Mouse (Mus musculus): ENCODE data around the gene Gm20708. TPM values are rescaled to one million over a fixed set of nuclear protein-coding genes. Genes with fewer than 3 reads are reported as not detected.
"Not testable (repeated sequence)": the region's sequence is repeated elsewhere in the genome, so short reads cannot be mapped to it uniquely, and the experiment has no call there.

The Gm20708 gene
- polyA plus RNA-seq, 1 experiment from 2014 or later: 0.13 TPM

DNA sequence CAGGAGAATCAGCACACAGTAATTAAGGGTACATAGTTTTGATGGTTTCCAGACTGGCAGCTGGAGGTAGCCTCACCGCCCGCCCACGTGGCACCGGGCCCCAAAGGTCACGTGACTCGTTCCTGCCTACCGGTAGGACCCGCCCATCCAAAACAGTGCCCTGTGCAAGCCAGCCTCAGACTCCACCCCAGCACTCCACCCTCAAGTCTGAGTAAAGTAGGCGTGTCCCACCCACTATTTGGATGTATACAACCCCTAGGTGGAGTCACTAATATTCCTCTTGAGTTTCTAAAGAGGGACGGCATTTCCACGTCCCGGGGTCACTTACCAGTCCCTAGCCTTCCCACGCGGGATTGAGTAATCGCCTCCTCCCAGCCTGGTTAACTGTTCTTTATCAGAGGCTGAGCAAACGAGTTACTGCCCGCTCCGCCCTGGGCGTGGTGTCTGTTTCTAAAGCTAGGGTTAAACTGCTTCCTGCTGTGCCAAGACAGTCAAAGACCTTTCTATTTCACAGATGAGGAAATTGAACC, 28.8 kb upstream of the Gm20708 start:
- DNase-seq (ENCODE audit: low spot score): peak; percentile 96

GRCm38 (mm10) chr11:117781199-117781821, 28.2 kb upstream of the Gm20708 start:
- DNase-seq (ENCODE audit: low spot score): peak; percentile 93

- DNase-seq (ENCODE audit: low spot score): peak; percentile 93
Observed at GRCm38 (mm10) chr11:117781993-117782704, 27.3 kb upstream of the Gm20708 start, which contains the start of the genes Tmc8 and Tmc6. Gene Tmc8 (plus strand): TSS chr11:117782076. Gene Tmc6 (minus strand): TSS chr11:117782198.

- DNase-seq (ENCODE audit: low spot score): no peak
Observed at GRCm38 (mm10) chr11:117782705-117783034, 26.8 kb upstream of the Gm20708 start.

DNA sequence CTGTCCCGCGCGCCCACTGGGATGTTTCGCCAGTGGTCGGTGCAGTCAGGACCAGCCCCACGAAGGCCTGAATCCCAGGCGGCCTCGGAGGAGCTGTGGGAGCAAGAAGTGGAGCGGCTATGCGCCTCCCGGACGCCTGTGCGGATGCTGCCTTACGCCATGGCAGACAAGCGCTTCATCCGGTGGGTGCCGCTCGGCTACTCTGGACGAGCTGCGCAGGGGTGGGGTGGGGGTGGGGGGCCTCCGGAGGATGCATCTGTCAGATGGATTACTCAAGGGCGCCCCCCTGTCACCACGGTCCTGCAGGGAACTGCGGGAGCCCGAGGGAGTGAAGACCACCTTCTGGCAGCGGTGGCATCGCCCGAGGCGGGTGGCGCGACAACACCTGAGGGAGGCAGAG, 26.4 kb upstream of the Gm20708 start:
- peak; percentile 94 for DNase-seq (ENCODE audit: low spot score)

GRCm38 (mm10) chr11:117783683-117784309, 25.7 kb upstream of the Gm20708 start:
- no peak for DNase-seq (ENCODE audit: low spot score)

DNA sequence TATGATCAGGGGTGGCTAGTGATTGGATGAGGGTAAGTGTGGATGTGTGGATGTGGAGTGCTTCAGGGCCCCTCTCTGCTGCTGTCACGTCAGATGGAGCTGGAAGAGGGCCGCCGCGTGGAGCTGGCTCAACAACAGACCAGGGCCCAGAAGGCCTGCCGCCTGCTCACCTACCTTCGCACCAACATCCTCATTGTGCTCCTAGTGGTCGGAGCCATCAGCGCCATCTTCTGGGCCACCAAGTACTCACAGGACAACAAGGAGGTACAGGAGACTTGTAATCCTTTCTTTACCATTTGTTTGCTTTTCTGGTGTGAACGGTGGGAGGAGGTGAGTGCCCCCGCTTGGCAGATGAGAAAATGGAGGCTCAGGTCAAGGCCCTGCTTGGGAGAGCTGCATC, 23.2 kb upstream of the Gm20708 start:
- DNase-seq (ENCODE audit: low spot score): peak; percentile 72

DNA sequence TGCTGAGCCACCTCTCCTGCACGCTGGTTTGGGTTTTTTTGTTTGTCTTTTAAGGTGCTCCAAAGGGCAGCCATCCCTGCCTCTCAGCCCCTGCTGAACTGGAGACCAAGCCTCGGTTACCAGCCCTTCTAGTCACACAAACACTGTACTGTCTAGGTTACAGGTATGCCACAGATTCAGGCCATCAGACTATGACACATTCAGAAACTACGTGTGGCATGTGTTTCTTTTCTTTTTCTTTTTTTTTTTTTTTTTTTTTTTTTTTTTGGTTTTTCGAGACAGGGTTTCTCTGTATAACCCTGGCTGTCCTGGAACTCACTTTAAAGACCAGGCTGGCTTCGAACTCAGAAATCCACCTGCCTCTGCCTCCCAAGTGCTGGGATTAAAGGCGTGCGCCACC, 21.0 kb upstream of the Gm20708 start:
- not testable (repeated sequence) for DNase-seq (ENCODE audit: low spot score)

DNA sequence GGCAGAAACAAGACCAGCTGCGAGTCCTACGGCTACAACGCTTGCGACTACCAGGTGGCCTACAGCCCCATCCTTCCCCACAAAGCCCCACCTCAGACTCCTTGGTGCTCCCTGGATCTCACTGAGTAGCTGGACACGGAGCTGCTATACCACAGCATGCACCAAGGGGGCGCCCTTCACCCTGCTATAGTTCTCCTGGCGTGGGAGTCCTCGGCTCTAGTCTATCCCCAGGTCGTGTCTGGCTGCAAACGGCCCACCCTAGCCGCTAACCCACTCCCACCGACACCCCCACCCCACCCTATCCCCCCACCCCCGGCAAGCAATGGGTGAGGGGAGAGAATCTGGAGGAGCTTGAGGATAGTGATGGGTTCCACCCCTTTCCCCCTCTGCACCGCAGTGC, 19.2 kb upstream of the Gm20708 start:
- peak; percentile 70 for DNase-seq (ENCODE audit: low spot score)

GRCm38 (mm10) chr11:117790703-117791440, 18.6 kb upstream of the Gm20708 start:
- DNase-seq (ENCODE audit: low spot score): no peak

DNA sequence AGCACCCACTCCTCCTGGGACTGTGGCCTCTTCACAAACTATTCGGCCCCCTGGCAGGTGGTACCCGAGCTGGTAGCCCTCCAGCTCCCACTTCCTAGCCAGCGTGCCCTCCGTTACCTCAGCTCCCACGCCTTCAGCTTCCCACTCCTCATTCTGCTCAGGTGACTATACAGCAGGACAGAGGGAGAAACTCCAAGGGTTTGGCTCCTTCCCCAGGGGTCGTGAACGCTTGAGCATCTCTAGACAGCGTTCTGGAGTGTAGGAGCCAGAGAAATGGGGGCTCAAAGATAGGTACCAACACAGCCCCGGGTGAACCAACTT, 18.1 kb upstream of the Gm20708 start:
- DNase-seq (ENCODE audit: low spot score): no peak

- DNase-seq (ENCODE audit: low spot score): peak; percentile 62
Observed at GRCm38 (mm10) chr11:117792281-117792888, 17.1 kb upstream of the Gm20708 start.

- peak; percentile 72 for DNase-seq (ENCODE audit: low spot score)
Observed at GRCm38 (mm10) chr11:117794035-117794551, 15.4 kb upstream of the Gm20708 start.

GRCm38 (mm10) chr11:117796954-117797353, 12.5 kb upstream of the Gm20708 start:
- DNase-seq (ENCODE audit: low spot score): peak; percentile 31

GRCm38 (mm10) chr11:117797511-117798159, 11.8 kb upstream of the Gm20708 start, which contains the start of gene 6030468B19Rik:
Gene 6030468B19Rik (plus strand): TSS chr11:117797660.
- DNase-seq (ENCODE audit: low spot score): peak; percentile 39

GRCm38 (mm10) chr11:117798160-117798541, 11.3 kb upstream of the Gm20708 start:
- DNase-seq (ENCODE audit: low spot score): peak; percentile 47

- no peak for DNase-seq (ENCODE audit: low spot score)
Observed at GRCm38 (mm10) chr11:117799174-117799573, 10.3 kb upstream of the Gm20708 start.

DNA sequence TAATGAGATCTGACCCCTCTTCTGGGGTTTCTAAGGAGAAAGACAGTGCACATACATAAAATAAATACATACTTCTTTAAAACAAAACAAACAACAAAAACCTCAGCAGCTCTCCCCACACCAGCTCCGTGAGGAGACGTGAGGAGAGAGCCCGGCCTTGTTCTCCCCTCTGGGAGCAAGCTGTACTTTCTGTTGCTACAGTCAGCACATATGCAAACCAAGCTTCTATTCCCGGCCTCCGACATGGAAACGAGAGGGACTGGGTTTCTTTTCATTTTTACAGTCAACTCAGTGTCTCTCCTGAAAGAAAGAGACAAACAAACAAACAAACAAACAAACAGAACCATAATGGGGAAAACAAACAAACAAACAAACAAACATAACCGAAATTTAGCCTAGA, 9.4 kb upstream of the Gm20708 start:
- no peak for DNase-seq (ENCODE audit: low spot score)

DNA sequence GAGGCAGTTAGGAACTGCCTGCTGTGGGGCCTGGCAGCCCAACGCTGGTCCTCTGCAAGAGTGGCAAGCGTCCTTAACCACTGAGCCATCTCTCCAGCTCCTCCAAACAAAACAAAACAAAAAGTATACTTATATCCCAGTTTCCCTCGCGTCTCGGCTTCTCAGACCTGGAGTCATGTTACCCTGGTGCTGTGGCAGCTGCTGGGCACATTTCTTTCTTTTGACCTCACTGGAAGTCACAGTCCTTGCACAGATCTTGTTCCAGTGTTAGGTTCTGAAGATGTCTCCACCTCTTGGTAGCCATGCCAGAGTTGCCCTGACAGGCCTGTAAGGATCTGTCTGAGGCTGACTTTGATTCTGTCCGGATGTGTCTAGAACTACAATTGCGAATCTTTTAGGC, 7.8 kb upstream of the Gm20708 start:
- no peak for DNase-seq (ENCODE audit: low spot score)

- no peak for DNase-seq (ENCODE audit: low spot score)
Observed at GRCm38 (mm10) chr11:117803166-117803688, 6.2 kb upstream of the Gm20708 start.
